Mouse (Mus musculus): ENCODE results near the gene Mxra7. TPM values are rescaled to one million over a fixed set of nuclear protein-coding genes. Genes with fewer than 3 reads are reported as not detected.

Mxra7 gene
- total RNA-seq, 1 experiment from 2014 or later, result 1.2 TPM

DNA sequence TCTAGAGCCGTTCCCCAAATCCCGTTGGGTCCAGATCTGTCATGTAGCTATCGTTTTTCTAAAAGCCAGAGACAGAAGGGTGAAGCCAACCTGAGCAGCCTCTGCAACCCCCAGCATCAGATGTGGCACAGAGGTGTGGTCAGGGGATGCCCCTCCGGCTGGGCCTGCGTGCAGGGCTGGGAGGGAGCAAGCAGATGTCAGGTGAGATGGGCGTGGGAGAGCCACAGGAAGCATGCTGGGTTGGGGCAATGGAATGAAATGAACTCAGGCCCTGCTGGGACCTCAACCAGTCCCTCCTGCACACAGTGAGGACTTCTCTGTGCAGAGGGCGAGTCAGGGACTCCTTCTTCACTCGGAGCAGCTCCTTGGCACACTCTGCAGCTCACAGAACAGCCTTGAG lies 18.3 kb downstream of the Mxra7 start:
- no peak for ATAC-seq (replicated peaks in 1 of 2; ENCODE audit: insufficient read depth in 1 of 2, low FRiP score in 2 of 2, low TSS enrichment in 1 of 2, low read depth in 1 of 2, poor library complexity in 2 of 2, severe bottlenecking in 2 of 2)

DNA sequence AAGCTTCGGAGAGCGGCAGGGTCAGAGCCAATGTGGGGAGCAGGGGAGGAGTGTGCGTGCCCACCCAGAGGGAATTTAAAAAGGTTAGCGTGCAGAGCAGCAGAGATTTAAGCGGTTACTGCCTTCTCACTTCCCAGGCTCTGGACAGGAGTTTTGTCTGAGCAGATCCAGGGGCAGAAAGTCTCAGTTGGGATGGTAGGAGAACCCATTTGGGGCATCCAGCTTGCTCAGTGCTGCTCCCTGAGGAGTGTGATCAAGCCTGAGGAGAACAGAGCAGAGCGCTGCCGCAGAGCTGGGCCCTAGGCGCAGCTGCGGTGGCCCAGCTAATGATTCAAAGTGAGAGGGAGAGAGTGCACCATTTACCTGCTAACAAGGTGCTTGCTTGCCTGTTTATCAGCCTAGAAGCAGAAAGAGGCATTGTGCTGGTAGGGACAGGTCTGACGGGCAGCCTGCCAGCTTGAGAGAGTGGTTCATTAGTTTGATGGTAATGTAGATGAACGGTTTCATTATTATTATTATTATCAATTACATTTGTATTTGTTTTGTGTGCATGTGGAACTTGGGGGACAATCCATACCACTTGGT lies 18.9 kb downstream of the Mxra7 start:
- ATAC-seq (replicated peaks in 1 of 2; ENCODE audit: insufficient read depth in 1 of 2, low FRiP score in 2 of 2, low TSS enrichment in 1 of 2, low read depth in 1 of 2, poor library complexity in 2 of 2, severe bottlenecking in 2 of 2), result no peak

GRCm38 (mm10) chr11:116807938-116808606 lies 19.8 kb downstream of the Mxra7 start:
- ATAC-seq (replicated peaks in 1 of 2; ENCODE audit: insufficient read depth in 1 of 2, low FRiP score in 2 of 2, low TSS enrichment in 1 of 2, low read depth in 1 of 2, poor library complexity in 2 of 2, severe bottlenecking in 2 of 2), result peak; percentile 59 to 66; a peak in 2 of 4 replicates

- ATAC-seq (replicated peaks in 1 of 2; ENCODE audit: insufficient read depth in 1 of 2, low FRiP score in 2 of 2, low TSS enrichment in 1 of 2, low read depth in 1 of 2, poor library complexity in 2 of 2, severe bottlenecking in 2 of 2), result no peak
Measured at GRCm38 (mm10) chr11:116807526-116807925, 20.3 kb downstream of the Mxra7 start.

DNA sequence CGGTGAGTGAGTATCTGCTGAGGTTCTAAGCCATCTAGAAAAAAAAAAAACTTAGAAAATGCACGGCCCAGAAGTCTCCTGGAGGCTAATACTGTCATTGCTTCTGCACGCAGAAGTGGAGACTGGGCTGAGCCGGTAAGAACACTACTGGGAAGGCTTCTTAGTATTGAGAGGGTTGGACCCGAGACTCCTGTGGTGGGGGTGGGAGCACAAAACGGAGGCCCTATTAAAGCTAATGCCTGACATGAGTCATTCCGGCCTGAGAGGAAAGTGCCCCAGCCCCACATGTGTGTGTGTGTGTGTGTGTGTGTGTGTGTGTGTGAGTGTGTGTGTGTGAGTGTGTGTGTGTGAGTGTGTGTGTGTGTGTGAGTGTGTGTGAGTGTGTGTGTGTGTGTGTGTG lies 20.7 kb downstream of the Mxra7 start:
- ATAC-seq (replicated peaks in 1 of 2; ENCODE audit: insufficient read depth in 1 of 2, low FRiP score in 2 of 2, low TSS enrichment in 1 of 2, low read depth in 1 of 2, poor library complexity in 2 of 2, severe bottlenecking in 2 of 2), result no peak

DNA sequence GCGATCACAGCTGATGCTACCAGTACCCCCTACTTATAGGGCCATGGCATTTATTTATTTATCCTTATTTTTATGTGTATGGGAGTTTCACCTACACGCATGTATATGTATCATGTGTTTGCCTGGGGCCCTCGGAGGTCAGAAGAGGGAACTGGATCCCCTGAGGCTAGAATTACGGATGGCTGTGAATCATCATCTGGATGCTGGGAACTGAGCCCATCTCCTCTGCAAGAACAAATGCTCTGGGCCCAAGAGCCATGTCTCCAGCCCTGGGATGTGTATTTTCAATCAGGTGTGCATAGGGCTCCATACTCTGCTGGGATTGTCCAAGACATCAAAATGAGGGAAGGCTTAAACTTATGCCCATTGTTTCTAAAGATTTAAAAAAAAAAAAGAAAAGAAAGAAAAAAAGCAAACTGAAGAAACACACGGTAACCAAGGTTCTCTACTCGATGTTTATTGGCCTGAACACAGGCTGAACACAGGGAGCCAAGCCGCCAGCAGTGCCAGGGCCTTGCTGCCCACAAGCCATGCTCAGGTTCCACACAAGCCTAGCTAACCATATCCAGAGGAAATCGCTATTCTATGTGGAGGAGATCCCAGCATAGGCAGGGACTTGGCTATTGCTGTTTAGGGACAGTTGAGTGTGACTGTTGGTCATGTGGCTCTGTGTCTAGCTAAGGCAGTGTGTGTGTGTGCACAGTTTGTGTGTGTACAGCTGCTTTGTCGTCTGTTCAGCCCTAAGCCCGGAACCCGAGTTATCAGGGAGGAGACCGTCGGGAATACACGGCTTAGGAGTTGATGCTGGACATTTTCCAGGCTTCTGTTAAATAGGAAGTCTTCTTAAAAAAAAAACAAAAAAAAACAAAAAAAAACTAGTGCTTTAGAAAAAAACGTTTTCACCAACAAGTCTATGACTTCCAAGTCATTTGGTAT lies 21.4 kb downstream of the Mxra7 start:
- ATAC-seq (replicated peaks in 1 of 2; ENCODE audit: insufficient read depth in 1 of 2, low FRiP score in 2 of 2, low TSS enrichment in 1 of 2, low read depth in 1 of 2, poor library complexity in 2 of 2, severe bottlenecking in 2 of 2), result no peak

GRCm38 (mm10) chr11:116802709-116803108 lies 25.1 kb downstream of the Mxra7 start:
- no peak for ATAC-seq (replicated peaks in 1 of 2; ENCODE audit: insufficient read depth in 1 of 2, low FRiP score in 2 of 2, low TSS enrichment in 1 of 2, low read depth in 1 of 2, poor library complexity in 2 of 2, severe bottlenecking in 2 of 2)

- no peak for ATAC-seq (replicated peaks in 1 of 2; ENCODE audit: insufficient read depth in 1 of 2, low FRiP score in 2 of 2, low TSS enrichment in 1 of 2, low read depth in 1 of 2, poor library complexity in 2 of 2, severe bottlenecking in 2 of 2)
Measured at GRCm38 (mm10) chr11:116801106-116801505, 26.7 kb downstream of the Mxra7 start.

GRCm38 (mm10) chr11:116799364-116799763 lies 28.5 kb downstream of the Mxra7 start:
- no peak for ATAC-seq (replicated peaks in 1 of 2; ENCODE audit: insufficient read depth in 1 of 2, low FRiP score in 2 of 2, low TSS enrichment in 1 of 2, low read depth in 1 of 2, poor library complexity in 2 of 2, severe bottlenecking in 2 of 2)

- ATAC-seq (replicated peaks in 1 of 2; ENCODE audit: insufficient read depth in 1 of 2, low FRiP score in 2 of 2, low TSS enrichment in 1 of 2, low read depth in 1 of 2, poor library complexity in 2 of 2, severe bottlenecking in 2 of 2), result no peak
Measured at GRCm38 (mm10) chr11:116784221-116784620, 43.6 kb downstream of the Mxra7 start.

GRCm38 (mm10) chr11:116782737-116783145 lies 45.1 kb downstream of the Mxra7 start:
- peak; percentile 96 to 98 for ATAC-seq (replicated peaks in 1 of 2; ENCODE audit: insufficient read depth in 1 of 2, low FRiP score in 2 of 2, low TSS enrichment in 1 of 2, low read depth in 1 of 2, poor library complexity in 2 of 2, severe bottlenecking in 2 of 2)

DNA sequence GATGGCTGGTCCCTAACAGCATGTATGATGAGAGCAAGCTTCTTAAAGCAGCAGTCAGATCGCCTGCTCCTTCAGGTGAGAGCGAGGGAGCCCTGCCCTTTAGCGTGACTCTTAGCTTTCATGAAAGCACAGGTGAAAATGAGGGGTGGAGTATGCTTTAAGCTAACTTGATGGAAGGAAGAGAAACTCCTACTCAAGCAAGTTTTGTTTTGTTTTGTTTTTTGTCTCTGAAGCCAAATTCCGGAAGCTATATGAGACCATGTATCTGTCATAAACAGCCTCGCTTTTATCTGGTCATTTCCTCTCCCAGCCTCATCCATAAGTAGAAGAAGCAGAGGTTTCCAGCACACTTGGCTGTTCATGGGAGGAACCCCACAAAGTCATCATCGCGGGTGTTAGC lies 52.4 kb downstream of the Mxra7 start, which contains the start of gene St6galnac1:
Gene St6galnac1 (minus strand): TSS at position 101 of the 400 bp plus-strand sequence.
- no peak for ATAC-seq (replicated peaks in 1 of 2; ENCODE audit: insufficient read depth in 1 of 2, low FRiP score in 2 of 2, low TSS enrichment in 1 of 2, low read depth in 1 of 2, poor library complexity in 2 of 2, severe bottlenecking in 2 of 2)

DNA sequence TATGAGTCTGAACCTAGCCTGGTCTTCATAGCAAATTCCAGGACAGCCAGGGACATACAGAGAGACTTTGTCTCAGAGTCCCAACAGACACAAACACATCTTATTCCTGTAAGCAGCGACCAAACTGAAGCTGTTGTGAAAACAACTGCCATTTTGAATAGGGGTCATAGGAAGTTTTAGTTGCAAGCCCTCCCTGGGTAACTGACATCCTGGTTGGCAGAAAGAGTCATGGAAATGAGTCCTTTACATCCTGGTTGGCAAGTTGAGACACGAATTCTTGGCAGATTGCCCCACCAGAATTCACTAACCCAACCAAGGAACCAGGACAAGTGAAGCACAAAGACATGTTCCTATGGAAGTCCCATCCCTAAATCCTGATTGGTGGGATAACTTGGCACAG lies 54.6 kb downstream of the Mxra7 start:
- ATAC-seq (replicated peaks in 1 of 2; ENCODE audit: insufficient read depth in 1 of 2, low FRiP score in 2 of 2, low TSS enrichment in 1 of 2, low read depth in 1 of 2, poor library complexity in 2 of 2, severe bottlenecking in 2 of 2), result no peak

- no peak for ATAC-seq (replicated peaks in 1 of 2; ENCODE audit: insufficient read depth in 1 of 2, low FRiP score in 2 of 2, low TSS enrichment in 1 of 2, low read depth in 1 of 2, poor library complexity in 2 of 2, severe bottlenecking in 2 of 2)
Measured at GRCm38 (mm10) chr11:116769873-116770272, 58.0 kb downstream of the Mxra7 start.

- ATAC-seq (replicated peaks in 1 of 2; ENCODE audit: insufficient read depth in 1 of 2, low FRiP score in 2 of 2, low TSS enrichment in 1 of 2, low read depth in 1 of 2, poor library complexity in 2 of 2, severe bottlenecking in 2 of 2), result no peak
Measured at GRCm38 (mm10) chr11:116764946-116765345, 62.9 kb downstream of the Mxra7 start.

DNA sequence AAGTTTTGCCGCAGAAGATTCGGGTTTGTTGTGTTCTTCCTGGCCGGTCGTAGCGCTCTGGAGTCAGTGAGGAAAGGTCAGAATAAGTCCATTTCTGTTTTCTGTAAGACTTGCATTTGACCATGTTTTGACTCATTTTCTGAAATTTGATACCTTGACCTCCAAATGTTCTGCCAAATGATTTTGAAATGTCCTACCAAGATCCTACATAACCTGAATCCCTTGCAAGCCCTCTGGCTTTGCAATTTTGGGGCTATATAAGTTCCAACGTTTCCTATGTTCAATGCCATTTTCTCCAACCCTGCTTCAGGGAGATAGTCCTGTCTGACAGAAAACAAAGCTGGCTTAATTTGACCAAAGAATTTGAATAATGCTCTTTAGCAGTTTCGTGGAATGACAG lies 63.5 kb downstream of the Mxra7 start:
- ATAC-seq (replicated peaks in 1 of 2; ENCODE audit: insufficient read depth in 1 of 2, low FRiP score in 2 of 2, low TSS enrichment in 1 of 2, low read depth in 1 of 2, poor library complexity in 2 of 2, severe bottlenecking in 2 of 2), result no peak

DNA sequence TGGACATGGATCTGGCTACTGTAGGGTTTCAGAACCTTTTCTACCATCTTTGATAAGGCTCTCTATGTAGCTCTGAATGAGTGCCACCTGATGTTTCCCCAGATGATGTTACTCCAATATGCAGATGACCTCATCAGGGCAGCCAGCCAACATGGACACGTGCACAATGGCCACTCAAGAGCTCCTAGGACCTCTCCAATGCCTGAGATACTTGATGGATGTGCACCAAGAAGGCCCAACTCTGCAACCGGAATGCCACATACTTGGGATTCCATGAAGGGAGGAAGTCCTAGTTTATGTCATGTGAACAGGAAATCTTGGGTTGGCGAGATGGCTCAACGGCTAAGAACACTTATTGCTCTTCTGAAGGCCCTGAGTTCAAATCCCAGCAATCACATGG lies 72.7 kb downstream of the Mxra7 start:
- ATAC-seq (replicated peaks in 1 of 2; ENCODE audit: insufficient read depth in 1 of 2, low FRiP score in 2 of 2, low TSS enrichment in 1 of 2, low read depth in 1 of 2, poor library complexity in 2 of 2, severe bottlenecking in 2 of 2), result no peak

All from hematopoietic stem cell, adult 5-6 weeks (primary cell).